Mouse (Mus musculus): ENCODE results near the gene Onecut1.

Gene Onecut1

GRCm38 (mm10) chr9:74860461-74860860, 1.3 kb upstream of the Onecut1 start:
- no peak for DNase-seq (ENCODE audit: low read depth, low spot score)

- no peak for DNase-seq (ENCODE audit: low read depth, low spot score)
Measured at GRCm38 (mm10) chr9:74862096-74862780, 517 bp downstream of the Onecut1 start.

DNA sequence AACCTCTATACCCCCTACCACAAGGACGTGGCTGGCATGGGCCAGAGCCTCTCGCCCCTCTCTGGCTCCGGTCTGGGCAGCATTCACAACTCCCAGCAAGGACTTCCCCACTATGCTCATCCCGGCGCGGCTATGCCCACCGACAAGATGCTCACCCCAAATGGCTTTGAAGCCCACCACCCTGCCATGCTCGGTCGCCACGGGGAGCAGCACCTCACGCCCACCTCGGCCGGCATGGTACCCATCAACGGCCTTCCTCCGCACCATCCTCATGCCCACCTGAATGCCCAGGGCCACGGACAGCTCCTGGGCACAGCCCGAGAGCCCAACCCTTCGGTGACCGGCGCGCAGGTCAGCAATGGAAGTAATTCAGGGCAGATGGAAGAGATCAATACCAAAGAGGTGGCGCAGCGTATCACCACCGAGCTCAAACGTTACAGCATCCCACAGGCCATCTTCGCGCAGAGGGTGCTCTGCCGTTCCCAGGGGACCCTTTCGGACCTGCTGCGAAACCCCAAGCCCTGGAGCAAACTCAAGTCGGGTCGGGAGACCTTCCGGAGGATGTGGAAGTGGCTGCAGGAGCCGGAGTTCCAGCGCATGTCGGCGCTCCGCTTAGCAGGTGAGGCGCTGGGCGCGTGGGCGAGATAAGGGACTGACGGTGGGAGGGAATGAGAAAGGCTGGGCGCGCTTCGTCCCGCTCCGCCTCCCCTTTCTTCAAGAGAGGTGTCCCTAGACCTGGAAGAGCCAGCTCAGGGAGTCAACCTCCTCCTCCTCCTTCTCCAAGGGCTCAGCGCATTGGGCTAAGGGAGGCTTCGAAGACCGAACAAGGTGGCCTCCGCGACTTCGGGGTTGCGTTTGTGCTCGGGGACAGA, 1.3 kb downstream of the Onecut1 start:
- no peak for DNase-seq (ENCODE audit: low read depth, low spot score)

DNA sequence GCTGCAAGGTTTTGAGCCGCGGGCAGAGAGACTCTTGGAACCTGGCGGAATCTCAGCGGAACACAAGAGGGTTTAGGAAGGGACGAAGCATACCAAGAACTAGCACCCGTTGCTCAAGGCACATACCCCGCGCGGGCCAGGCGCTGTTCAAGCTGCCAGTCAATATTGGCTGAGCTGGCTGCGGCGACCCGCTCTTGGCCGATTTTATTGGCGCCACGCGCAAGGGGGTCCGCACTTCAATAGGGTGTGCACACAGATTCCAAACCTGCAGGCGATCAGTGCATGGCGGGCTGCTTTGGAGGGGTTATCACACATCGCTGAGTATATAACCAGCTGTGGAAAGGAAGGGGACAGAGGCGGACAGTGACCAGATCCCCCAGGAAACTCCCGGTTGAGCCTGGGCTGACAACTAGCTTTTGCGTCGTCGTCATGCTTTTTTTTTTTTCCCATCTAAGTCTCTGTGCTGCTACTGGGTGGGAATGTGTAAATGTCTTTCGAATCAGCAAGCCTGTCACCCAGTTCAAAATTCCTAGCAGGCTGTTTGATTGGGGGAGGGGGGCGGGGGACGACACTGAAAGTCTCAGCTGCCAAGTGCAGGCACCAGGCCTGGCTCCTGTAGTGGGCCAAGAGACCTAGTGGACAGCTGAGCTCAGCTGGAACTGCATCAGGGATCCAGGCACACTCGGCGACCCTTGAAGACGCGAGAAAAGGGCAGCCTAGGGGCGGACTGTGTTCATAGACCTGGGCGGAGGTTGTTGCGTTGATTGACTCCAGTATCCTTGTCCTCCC, 2.1 kb downstream of the Onecut1 start:
- no peak for DNase-seq (ENCODE audit: low read depth, low spot score)

- DNase-seq (ENCODE audit: low read depth, low spot score) = no peak
Measured at GRCm38 (mm10) chr9:74864471-74864870, 2.8 kb downstream of the Onecut1 start.

GRCm38 (mm10) chr9:74866596-74867313, 5.0 kb downstream of the Onecut1 start:
- DNase-seq (ENCODE audit: low read depth, low spot score) = no peak

- no peak for DNase-seq (ENCODE audit: low read depth, low spot score)
Measured at GRCm38 (mm10) chr9:74867641-74868205, 6.0 kb downstream of the Onecut1 start.

DNA sequence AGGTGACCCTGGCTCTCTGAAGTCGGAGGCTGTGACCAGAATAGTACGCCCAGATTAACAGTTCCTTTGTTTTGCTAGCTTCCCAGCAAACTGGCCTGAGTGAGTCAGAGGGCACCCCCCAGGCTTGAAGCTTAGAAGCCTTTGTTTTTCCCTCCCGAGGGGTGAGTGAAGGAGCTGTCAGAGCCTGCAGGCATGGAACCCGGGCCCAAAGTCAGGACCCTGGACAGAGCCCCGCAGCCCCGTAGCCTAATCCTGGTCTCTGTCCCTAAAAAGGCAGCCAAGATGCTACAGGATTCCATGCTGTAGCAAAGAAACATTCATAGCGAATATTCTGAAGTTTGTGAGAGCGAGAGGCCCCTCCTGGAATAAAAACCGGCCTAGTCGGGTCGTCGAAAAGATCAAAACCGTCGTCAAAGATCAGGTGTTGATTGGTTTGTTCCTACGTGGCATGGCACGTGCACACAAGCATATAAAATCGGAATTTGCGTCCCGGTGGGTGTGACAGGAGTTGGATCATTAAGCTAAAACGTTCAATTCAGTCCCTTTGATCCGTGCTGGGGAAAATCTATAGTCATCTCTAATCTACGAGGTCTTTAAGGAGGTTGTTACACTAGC, 6.7 kb downstream of the Onecut1 start:
- no peak for DNase-seq (ENCODE audit: low read depth, low spot score)

- no peak for DNase-seq (ENCODE audit: low read depth, low spot score)
Measured at GRCm38 (mm10) chr9:74870960-74871688, 9.4 kb downstream of the Onecut1 start.

GRCm38 (mm10) chr9:74876328-74876727, 14.6 kb downstream of the Onecut1 start:
- no peak for DNase-seq (ENCODE audit: low read depth, low spot score)

- DNase-seq (ENCODE audit: low read depth, low spot score) = no peak
Measured at GRCm38 (mm10) chr9:74877709-74878108, 16.0 kb downstream of the Onecut1 start.

DNA sequence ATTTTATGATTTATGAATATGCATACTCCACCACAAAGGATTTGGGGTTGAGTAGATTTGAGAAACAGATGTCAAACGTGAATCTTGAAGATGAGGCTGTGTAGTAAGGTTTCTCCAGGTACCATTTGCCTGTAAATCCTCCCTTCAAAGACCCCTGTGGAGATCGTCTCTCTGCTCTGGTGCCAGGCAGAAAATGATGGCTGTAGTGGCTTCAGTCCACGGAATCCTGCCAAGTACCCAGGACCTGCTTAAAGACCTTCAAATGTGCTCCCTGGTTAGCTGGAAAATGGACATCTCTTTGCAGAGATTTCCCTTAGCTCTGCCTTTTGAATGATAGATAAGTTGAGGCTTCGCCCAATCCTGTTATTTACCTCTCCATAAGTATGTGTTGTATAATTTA, 26.1 kb downstream of the Onecut1 start:
- DNase-seq (ENCODE audit: low read depth, low spot score) = no peak

DNA sequence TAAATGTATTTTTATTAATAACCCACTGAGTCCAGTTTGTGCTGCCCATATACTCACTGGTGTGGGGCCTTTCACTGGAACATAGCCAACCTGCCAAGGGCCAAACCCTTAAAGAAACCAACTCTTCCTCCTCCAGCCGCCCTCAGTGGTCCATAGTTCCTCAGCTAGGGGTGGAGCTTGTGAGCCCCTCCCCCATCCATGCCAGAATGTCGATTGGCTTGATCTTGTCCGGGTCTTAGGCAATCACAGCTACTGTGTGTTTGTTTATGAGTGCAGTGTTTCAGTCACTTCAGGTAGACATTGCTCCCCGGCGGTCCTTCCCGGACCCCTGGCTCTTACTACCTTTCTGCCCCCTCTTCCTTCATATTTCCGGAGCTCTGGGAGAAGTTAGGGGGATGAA, 35.0 kb downstream of the Onecut1 start:
- DNase-seq (ENCODE audit: low read depth, low spot score) = no peak

- DNase-seq (ENCODE audit: low read depth, low spot score) = no peak
Measured at GRCm38 (mm10) chr9:74897375-74897982, 35.8 kb downstream of the Onecut1 start.

DNA sequence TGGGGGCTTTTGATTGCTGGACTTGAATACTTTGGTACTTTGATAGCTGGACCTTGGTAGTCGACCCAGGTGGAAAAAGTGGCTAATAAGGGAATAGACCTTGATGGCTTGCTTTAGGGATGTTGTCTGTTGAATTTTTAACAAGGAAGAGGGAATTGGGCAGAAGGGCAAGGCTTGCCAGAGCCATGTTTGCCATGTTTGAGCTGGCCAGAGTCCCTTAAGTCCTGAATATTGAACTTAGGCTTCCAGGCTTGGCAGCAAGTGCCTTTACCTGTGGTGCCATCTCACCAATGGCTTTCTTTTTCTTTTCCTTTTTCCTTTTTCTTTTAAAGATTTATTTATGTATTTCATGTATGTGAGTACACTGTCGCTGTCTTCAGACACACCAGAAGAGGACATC, 38.4 kb downstream of the Onecut1 start:
- DNase-seq (ENCODE audit: low read depth, low spot score) = no peak

GRCm38 (mm10) chr9:74904866-74905508, 43.3 kb downstream of the Onecut1 start:
- peak; percentile 36 for DNase-seq (ENCODE audit: low read depth, low spot score)

DNA sequence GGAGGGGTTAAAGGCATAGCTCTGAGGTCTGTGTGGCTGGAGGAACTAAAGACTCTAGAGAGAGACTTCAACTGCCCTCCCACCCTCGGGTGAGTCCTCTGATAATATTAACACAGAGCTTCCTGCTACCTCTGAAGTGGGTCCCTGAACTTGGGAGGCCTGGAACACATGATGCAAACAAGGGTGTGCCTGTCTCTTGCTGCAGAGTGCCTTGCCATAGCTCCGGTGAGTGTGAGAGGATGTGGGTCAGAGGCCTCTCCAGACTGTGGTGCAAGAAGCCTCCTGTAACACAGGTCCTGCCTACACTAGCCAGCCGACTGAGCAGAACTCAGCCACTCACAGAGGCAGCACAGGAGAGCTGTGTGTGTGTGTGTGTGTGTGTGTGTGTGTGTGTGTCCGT, 45.2 kb downstream of the Onecut1 start:
- no peak for DNase-seq (ENCODE audit: low read depth, low spot score)

DNA sequence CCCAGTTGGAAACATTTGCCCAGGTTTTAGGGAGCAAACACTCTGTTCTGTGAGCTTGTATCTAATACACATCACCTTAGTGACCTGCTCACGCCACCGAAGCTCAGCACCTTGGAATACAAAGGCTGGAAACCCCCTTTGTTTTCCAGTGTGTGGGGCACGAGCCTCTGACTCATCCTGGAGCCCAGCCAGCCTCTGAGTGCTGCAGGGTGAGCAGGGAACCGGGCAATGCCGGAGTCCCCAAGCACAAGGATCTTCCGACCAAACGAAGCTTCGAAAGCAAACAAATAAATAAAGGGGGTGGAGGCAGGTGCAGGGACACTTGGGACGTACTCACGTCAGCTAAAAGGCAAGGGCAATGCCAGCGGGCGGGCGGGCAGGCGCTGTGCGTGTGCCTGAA, 47.5 kb downstream of the Onecut1 start:
- peak; percentile 5 for DNase-seq (ENCODE audit: low read depth, low spot score)

- DNase-seq (ENCODE audit: low read depth, low spot score) = no peak
Measured at GRCm38 (mm10) chr9:74910226-74910759, 48.6 kb downstream of the Onecut1 start.
